Mouse (Mus musculus) cerebellum, adult 2 months (tissue): ENCODE data around the gene Alg9. TPM values are rescaled to one million over a fixed set of nuclear protein-coding genes. Genes with fewer than 3 reads are reported as not detected.

ENCODE experiments used
- DNase-seq, 2 experiments: peaks; one replicate each; pipeline ENCODE4 v3.0.0; 2021
- H3K27ac ChIP-seq: fragments of 200-500 bp; 2 replicates; pipeline ENCODE4 v1.5.1; 2012; ENCODE audit warnings: low read length, control low read depth, inconsistent platforms; ENCODE audit not compliant: insufficient read depth
- H3K27me3 ChIP-seq: fragments of 200-500 bp; 2 replicates; pipeline ENCODE4 v1.6.1; 2012; ENCODE audit warnings: inconsistent platforms, mild to moderate bottlenecking, low read length, moderate library complexity; ENCODE audit not compliant: control insufficient read depth, insufficient read depth
- H3K4me1 ChIP-seq: fragments of 200-500 bp; 2 replicates; pipeline ENCODE4 v1.6.1; 2011; ENCODE audit warnings: low read length; ENCODE audit not compliant: control insufficient read depth, insufficient read depth
- H3K4me3 ChIP-seq: fragments of 200-500 bp; replicated peaks from 2 replicates; pipeline ENCODE3; 2011; ENCODE audit warnings: mild to moderate bottlenecking, low read depth, low read length, control low read depth; ENCODE audit not compliant: insufficient read depth
- CTCF ChIP-seq: fragments of 200-500 bp; IDR thresholded peaks from 2 replicates; pipeline ENCODE4 v1.5.1; 2011; ENCODE audit warnings: low read depth, mild to moderate bottlenecking, control low read depth, low read length, moderate library complexity, borderline replicate concordance; ENCODE audit not compliant: insufficient read depth
- POLR2A ChIP-seq: fragments of 200-500 bp; IDR thresholded peaks from 2 replicates; pipeline ENCODE4 v1.6.1; 2011; ENCODE audit warnings: low read length, control low read depth, borderline replicate concordance; ENCODE audit not compliant: insufficient read depth
- WGBS: fragments of 180-500 bp; shearing (Covaris S2); methylation state at CpG from one replicate; pipeline ENCODE4 v1.1.7; 2018; 5-methylcytosine and 5-hydroxymethylcytosine counted together
- polyA plus RNA-seq: library from polyadenylated mRNA; depleted of rRNA; stranded (reverse); fragments of >200 nt; gene quantifications from 2 replicates; pipeline ENCODE4 v1.2.3, GENCODE M21; 2012

Alg9 gene
- polyA plus RNA-seq, 1 experiment = 22.5 TPM

DNA sequence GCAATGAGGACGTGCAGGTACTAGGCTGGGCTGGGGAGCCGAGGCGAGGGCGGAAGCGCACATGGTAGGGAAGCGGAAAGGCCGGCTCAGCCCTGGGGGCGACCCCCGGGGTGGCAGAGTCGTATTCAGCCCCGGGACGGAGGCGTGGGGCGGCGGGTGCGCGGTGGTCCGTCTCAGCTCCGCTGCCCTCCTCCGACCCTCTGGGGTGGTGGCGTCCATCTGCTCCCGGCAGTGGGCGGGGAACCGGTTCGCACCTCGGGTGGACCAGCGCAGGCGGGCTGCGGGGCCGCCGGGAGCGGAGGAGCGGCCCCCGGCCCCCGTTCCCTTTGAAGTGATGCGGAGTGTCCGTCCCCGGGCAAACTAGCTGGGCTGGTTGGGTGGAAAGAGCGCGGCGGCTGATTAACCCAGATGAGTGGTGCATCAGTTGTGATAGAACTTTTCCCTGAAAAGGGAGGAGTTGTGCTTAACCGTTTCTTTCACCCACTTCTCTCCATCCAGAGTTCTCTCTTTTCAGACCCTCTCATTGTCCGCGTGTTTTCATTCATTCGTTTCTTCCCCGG, 82.3 kb downstream of the Alg9 start:
- Histone ChIP-seq H3K4me3 (peak overlapping the region; percentile 97), H3K27ac (peak overlapping the region; percentile 60), H3K27me3 (no peaks in the 10 kb centered on the region), H3K4me1 (peaks cover 22% of the 10 kb centered on the region)
- 1% methylated on average over 44 of the region's 46 CpGs for WGBS
- no peak for DNase-seq
- no peak for TF ChIP-seq POLR2A
- TF ChIP-seq CTCF = no peak

DNA sequence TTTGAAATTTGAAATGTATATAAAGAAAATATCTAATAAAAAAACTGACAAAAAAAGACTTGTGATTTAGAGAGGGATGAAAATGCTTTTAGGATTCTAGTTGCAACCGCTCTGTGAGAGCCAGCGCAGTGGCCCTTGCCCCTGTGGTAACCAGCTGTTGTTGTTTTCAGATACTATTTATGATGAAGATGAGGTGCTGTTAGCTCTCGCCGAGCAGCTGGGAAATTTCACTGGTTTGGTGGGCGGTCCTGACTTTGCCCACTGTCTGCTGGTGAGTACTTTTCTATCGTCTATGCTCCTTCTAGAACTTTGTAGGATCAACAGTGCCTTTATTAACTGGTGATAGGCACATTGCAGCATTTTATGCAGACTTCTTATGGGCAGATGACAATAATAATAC, 83.9 kb downstream of the Alg9 start:
- Histone ChIP-seq H3K4me1 (peaks cover 19% of the 10 kb centered on the region), H3K27ac (no peak overlapping the region)
- 90% methylated on average over 6 of the region's 6 CpGs for whole genome bisulfite sequencing

DNA sequence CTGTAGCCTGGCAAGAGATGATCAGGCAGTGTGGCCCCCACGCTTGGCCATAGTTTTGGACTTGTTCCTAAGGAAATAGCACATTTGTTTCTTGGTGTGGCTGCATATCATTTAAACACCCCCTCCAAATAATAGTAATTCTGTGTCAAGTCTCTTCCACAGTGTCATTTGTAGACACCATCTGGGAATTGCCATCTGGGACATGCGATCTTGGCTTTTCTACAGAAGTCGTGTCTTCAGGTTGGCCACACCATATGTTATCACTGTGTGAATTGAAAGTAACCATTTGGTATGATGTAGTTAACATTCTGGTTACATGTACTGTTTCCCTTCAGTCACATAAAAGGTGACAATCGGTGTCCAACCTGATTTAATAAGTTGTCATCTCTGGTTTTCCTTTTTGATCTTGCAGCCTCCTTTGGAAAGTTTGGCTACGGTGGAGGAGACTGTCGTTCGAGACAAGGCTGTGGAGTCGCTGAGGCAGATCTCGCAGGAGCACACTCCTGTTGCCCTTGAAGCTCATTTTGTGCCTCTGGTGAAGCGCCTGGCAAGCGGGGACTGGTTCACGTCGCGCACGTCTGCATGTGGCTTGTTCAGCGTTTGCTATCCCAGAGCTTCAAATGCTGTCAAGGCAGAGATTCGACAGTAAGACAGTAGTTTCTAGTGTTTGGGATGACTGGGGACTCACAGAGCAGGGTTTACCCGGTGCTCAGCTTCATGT, 86.5 kb downstream of the Alg9 start:
- 20% methylated on average over 18 of the region's 18 CpGs for WGBS
- DNase-seq = peak; percentile 80 to 90
- Histone ChIP-seq H3K4me1 (peaks cover 19% of the 10 kb centered on the region), H3K27me3 (no peaks in the 10 kb centered on the region), H3K27ac (peak overlapping the region; percentile 87), H3K4me3 (no peak overlapping the region)
- TF ChIP-seq POLR2A = no peak
- no peak for TF ChIP-seq CTCF

More for the DNA sequence above, 83.9 kb downstream of the Alg9 start:
- no peak for DNase-seq
- TF ChIP-seq POLR2A (no peak), CTCF (no peak)
- H3K27me3 ChIP-seq = no peaks in the 10 kb centered on the region
- H3K4me3 ChIP-seq = no peak overlapping the region

DNA sequence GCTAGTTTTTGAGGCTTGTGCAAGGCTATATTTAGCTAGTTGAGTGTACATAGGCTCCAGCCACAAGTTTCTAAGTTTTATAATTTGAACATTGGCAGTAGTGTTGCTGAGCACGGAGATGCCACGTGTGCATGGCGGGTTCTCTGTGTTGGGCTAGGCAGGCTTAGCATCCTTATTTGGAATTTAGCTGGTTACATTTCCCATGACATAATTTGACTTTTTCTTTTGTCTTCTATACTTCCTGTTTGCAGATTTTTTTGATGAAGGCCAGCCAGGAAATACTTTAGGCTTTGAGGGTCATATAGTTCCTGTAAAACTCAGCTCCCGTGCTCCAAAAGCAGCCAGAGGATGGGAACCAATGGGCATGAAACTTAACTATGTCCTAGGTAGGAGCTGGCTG, 89.0 kb downstream of the Alg9 start:
- no peak for DNase-seq
- WGBS = 91% methylated on average over 4 of the region's 4 CpGs
- TF ChIP-seq CTCF = no peak
- no peak for TF ChIP-seq POLR2A
- Histone ChIP-seq H3K27ac (no peak overlapping the region), H3K27me3 (no peaks in the 10 kb centered on the region), H3K4me1 (peaks cover 32% of the 10 kb centered on the region), H3K4me3 (no peak overlapping the region)

DNA sequence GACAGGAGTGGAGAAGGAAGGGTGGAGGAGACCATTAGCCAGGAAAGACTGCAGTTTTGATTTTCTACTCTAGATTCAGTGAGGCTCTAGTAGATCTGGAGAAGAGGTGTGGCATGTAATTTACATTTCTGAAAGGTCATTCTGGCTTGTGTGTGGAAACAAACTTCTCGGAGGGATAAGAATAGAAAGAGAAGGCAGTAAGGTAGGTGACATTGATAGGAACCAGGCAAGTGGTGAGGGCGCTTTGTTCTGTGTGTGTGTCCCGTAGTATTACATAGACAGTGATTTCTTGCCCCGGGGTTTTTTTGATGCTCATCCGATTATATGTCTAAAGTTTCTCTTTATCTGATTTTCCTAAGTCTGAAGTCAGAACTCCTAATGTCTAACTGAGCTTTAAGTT, 90.1 kb downstream of the Alg9 start:
- TF ChIP-seq CTCF (no peak), POLR2A (no peak)
- no peaks in the 10 kb centered on the region for H3K27me3 ChIP-seq
- 95% methylated on average over 5 of the region's 5 CpGs for WGBS
- H3K4me3 ChIP-seq = no peak overlapping the region
- peaks cover 35% of the 10 kb centered on the region for H3K4me1 ChIP-seq
- DNase-seq = no peak
- H3K27ac ChIP-seq = no peak overlapping the region

DNA sequence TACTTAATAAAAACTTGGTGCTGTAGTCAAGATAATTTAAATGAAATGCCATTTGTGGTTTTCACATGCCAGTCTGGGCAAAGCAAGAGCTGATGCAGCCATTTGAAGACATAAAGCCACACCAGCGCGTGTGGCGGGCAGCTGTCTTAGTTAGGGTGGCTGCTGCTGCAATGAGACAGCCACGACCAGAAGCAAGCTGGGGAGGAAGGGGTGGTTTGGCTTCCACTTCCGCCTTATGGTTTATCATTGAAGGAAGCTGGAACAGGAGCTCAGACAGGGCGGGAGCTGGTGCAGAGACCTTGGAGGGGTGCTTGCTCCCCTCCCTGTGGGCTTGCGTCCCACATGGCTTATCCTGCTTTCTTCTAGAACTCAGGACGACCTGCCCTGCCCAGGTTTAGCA, 91.0 kb downstream of the Alg9 start:
- Histone ChIP-seq H3K27ac (no peak overlapping the region), H3K4me3 (no peak overlapping the region), H3K27me3 (no peaks in the 10 kb centered on the region), H3K4me1 (peaks cover 29% of the 10 kb centered on the region)
- 77% methylated on average over 8 of the region's 8 CpGs for WGBS
- DNase-seq = no peak
- no peak for TF ChIP-seq CTCF
- no peak for TF ChIP-seq POLR2A

DNA sequence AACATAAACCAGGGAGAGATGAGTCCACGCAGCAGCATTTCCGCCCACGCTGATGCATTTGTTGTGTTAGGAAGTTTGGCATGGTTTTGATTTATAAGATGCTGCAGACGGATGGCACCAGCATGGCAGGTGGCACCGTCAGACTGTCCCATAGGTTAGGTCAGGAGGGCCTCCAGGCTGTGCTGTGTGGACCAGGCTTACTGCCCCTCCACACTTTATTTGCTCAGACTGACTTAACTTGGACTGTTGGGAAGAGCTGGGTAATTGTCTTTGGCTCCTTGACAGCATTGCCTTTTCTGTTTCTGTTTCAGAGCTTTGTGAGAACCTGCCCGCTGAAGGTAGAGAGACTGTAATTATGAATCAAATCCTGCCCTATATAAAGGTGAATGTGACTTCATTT, 92.2 kb downstream of the Alg9 start:
- DNase-seq = peak in 1 of 2 experiments; percentile 53
- 34% methylated on average over 6 of the region's 6 CpGs for WGBS
- H3K27ac ChIP-seq = 0 out of 2 replicates have a peak overlapping the region, but pooled peaks have one; percentile 62

DNA sequence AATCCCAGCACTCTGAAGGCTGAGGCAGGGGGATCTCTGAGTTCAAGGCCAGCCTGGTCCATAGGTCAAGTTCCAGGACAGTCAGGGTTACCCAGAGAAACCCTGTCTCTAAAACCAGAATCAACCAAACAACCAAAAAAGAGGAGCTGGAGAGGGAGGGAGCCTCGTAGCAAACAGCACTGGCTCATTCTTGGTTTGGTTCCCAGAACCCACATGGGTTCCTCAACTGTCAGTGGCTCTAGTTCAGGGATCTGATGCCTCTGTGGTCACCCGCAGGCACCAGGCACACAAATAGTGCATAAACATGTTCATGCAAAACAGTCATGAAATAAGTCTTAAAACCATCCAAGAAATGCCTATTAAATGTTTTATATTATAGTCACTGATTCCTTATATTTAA, 93.4 kb downstream of the Alg9 start:
- peak overlapping the region; percentile 70 for H3K27ac ChIP-seq
- 8% methylated on average over 2 of the region's 2 CpGs for WGBS
- no peak for TF ChIP-seq CTCF
- no peak for TF ChIP-seq POLR2A
- H3K4me1 ChIP-seq = peaks cover 21% of the 10 kb centered on the region
- DNase-seq = peak; percentile 75 to 92
- no peaks in the 10 kb centered on the region for H3K27me3 ChIP-seq
- H3K4me3 ChIP-seq = no peak overlapping the region

More for the DNA sequence above, 92.2 kb downstream of the Alg9 start:
- Histone ChIP-seq H3K27me3 (no peaks in the 10 kb centered on the region), H3K4me1 (peaks cover 24% of the 10 kb centered on the region), H3K4me3 (no peak overlapping the region)
- TF ChIP-seq POLR2A = no peak
- TF ChIP-seq CTCF = no peak
